Mouse (Mus musculus) bone marrow macrophage, adult 2 months (primary cell): ENCODE measurements around the gene Vav2.

Experiments
- CTCF ChIP-seq: IDR thresholded peaks from 2 replicates; pipeline ENCODE4 v1.5.1; 2012; ENCODE audit warnings: low read depth, mild to moderate bottlenecking, low read length, moderate library complexity
- POLR2A ChIP-seq: IDR thresholded peaks from 2 replicates; pipeline ENCODE4 v1.6.1; 2012; ENCODE audit warnings: mild to moderate bottlenecking, low read depth, low read length, borderline replicate concordance

DNA sequence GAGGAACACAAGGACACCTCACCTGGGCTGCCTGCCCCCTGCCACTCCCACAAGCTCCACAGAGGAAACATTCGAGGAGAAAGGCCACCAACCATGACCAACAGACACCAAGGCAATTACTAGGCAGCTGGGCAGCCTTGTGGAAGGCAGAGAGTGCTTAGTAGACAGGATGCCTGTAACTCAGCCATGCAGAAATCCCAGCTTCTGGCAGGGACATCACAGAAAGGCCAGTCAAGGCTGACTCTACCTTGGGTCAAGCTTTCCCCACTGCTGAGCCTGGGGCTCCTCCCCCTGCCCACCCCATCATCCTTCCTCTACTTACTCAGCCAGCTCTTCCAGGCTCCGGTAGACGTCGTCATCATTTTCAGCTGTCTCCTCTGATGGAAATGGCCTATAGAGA is 108.2 kb downstream of the Vav2 start:
- TF ChIP-seq CTCF = no peak
- TF ChIP-seq POLR2A = no peak
